Mouse (Mus musculus) brain, adult 2 months (tissue): ENCODE measurements around the gene Rplp2.
"Not testable (repeated sequence)": the region's sequence is repeated elsewhere in the genome, so short reads cannot be mapped to it uniquely, and the experiment has no call there.

Experiments used
- DNase-seq: peaks from one replicate; pipeline ENCODE4 v3.0.0; 2011; ENCODE audit warnings: low read depth, low spot score

Gene Rplp2

DNA sequence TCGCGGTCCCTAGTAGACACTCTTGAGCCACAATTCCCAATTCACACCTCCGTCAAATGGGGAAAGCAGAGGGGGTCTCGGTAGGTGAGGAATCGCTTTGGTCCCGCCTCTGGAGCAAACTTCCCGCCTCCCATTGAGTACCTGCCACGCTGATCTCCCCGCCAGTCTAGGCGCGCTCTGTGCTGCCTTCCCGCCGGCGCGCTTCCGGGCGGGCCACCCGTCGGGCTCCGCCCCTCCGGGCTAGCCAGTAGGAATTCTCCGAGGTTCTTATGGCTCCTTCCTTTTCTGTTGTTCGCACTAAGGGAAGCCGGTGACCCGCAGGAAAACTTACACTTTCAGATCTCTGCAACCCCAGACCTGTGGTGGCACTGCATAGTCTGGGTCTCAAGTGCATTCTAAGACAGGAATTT lies 3.3 kb upstream of the Rplp2 start, which contains the start of gene Pidd1:
Pidd1 (minus strand) TSS at position 198 of the 410 bp plus-strand sequence.
- no peak for DNase-seq

DNA sequence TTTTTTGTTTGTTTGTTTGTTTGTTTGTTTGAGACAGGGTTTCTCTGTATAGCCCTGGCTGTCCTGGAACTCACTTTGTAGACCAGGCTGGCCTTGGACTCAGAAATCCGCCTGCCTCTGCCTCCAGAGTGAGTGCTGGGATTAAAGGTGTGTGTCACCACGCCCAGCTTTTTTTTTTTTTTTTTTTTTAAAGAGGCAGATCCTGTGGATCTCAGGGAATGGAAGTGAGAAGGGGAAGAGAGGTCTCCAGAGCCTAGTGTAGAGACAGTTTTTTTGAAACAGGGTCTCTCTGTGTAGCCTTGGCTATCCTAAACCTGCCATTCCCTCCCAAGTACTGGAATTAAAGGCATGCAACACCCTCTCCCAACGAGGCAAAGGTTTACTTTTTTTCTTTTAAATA lies 796 bp upstream of the Rplp2 start:
- DNase-seq = not testable (repeated sequence)

DNA sequence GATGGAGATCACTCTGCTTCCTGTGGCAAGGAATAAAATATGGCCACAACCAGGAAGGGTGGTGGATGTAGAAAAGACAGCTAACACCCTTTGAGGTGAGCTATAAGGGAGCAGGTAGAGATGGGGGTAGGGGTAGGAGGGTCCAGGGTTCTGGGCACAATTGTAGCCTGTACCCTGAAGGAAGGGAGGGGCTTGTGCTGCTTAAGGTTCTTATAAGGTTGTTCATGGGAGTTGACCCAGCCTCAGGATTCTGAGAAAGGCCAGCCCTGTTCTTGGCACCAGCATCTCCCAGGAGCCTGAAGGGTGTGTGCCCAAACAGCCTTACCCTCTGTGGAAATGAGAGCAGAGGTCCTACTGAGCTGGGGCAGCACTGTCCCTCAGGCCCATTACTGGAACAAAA lies 4.8 kb downstream of the Rplp2 start:
- no peak for DNase-seq

DNA sequence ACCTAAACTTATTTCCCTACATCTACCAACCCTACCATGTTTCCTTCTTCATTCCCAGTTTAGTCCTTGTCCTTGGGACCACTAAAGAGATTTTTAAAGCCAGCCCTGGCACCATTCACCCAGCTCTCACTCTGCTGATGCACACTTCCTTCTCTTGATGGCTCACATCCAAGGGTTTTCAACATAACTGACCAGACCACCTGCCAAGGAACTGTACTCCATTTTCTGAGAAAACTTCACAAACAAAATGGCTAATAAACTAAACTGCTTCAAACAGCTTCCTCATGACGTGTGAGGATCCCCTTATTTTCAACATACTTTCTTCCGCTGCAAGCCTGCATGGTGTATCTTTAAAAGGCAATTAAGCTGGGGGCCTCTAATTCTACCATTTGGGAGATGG lies 6.5 kb downstream of the Rplp2 start:
- DNase-seq = no peak

DNA sequence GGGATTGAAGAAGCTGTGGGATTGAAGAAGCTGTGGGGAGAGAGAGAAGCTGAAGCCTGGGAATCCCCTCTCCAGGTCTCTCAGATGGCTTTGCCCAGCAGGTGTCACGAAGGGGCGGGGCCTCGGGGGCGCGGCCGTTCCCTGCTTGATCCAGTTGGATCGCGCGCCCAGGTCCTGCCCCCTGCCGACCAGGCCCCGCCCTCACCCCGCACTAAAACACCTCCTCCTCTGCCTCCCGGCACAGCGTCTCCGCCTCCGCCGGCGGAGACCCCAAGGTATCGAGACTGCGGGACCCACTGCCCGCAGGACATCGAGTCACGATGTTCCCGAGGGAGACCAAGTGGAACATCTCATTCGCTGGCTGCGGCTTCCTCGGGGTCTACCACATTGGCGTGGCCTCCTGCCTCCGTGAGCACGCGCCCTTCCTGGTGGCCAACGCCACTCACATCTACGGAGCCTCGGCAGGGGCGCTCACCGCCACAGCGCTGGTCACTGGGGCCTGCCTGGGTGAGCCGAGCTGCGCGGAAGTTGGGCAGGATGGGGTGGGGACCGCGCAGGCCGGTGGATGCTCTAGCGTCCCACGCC lies 7.9 kb downstream of the Rplp2 start, which contains the start of gene Pnpla2:
Pnpla2 (plus strand) TSS at position 232 of the 585 bp plus-strand sequence.
- DNase-seq = peak; percentile 94

DNA sequence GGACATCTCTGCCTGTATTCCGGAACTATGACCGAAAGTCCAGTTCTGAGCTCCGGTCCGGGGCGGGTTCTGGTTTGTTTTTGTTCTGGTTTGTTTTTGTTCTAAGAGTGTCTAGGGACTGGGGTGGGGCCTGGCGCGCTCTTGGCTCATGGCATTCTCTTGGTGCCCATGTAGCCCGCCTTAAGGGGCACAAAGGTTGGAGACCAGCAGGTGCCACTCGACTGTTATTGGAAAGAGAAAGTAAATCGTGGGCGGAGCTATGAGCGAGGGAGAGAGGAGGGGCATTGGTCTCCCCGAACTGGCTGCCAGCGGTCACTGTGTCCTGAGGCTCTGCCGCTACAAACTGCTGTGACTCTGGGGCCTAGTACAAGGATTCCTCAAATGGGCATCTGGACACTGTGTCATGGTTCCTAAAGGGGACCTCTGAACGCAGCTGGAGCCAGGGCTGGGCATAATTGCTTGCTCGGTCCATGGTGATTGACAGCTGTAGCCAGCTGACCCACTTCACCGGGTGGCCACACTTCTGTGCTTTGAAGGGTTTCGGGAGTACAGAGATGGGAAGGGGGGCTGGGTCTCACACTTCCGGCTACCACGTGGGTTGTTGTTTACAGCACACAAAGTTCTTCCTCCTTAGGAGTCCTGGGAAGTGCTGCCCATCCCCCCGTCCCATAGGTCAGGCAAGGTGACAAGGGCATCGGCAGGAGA lies 8.6 kb downstream of the Rplp2 start:
- DNase-seq = peak; percentile 79

DNA sequence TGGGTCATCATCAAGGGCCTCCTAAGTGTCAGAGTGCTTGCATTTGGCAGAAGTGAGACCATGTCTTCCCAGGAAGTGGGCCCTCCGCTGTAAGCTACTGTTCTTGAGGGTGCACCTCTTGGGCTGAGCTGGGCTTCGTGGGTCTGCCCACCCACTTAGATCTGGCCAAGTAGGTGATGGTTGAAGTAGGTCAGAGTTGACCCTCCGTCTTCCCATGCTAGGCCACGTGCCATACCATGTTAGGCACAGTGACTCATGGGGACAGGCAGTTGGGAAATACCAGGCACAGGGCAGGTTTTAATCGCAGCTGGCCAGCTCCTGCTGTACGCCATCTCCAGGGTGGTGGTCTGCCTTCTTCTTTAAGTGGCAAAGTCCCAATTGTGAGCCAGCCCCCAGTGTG lies 9.6 kb downstream of the Rplp2 start:
- DNase-seq = no peak

DNA sequence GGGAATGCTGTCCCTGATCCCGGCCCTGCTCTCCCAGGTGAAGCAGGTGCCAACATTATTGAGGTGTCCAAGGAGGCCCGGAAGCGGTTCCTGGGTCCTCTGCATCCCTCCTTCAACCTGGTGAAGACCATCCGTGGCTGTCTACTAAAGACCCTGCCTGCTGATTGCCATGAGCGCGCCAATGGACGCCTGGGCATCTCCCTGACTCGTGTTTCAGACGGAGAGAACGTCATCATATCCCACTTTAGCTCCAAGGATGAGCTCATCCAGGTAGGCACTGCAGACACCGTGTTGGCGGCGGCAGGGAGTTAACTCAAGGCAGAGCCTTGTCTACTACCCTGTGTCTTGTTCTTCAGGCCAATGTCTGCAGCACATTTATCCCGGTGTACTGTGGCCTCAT lies 10.1 kb downstream of the Rplp2 start:
- no peak for DNase-seq

DNA sequence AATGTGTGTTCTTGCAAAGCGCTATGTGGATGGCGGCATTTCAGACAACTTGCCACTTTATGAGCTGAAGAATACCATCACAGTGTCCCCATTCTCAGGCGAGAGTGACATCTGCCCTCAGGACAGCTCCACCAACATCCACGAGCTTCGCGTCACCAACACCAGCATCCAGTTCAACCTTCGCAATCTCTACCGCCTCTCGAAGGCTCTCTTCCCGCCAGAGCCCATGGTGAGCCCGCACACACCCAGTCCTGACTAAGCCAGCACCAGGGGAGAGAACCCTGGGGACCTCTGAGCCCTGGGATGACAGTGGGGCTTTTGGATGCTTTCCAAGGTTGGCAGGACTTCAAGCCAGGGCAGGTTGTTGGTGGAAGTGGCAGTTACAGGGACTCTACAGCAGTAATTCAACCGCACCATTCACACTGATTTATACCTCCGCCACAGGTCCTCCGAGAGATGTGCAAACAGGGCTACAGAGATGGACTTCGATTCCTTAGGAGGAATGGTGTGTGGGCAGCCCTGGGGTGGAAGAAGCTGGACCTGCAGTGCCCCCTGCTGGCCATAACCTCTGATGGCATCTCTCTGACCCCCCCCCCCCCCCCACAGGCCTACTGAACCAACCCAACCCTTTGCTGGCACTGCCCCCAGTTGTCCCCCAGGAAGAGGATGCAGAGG lies 11.0 kb downstream of the Rplp2 start:
- peak; percentile 71 for DNase-seq

DNA sequence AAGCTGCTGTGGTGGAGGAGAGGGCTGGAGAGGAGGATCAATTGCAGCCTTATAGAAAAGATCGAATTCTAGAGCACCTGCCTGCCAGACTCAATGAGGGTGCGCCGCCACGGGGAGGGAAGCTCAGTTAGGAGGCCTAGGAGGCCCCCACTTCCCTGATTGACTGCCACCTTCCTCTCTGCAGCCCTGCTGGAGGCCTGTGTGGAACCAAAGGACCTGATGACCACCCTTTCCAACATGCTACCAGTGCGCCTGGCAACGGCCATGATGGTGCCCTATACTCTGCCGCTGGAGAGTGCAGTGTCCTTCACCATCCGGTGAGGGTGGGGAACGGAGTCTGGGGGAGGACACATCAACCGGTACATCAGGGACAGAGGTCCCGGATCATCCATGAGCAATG lies 11.5 kb downstream of the Rplp2 start:
- no peak for DNase-seq

DNA sequence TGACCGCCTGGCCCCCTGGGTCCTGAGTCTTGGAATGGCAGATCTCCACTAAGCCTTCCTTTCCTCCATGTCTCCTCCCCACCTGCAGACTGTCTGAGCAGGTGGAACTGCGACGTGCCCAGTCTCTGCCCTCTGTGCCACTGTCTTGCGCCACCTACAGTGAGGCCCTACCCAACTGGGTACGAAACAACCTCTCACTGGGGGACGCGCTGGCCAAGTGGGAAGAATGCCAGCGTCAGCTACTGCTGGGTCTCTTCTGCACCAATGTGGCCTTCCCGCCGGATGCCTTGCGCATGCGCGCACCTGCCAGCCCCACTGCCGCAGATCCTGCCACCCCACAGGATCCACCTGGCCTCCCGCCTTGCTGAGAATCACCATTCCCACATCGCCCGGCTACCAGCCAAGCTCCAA lies 12.1 kb downstream of the Rplp2 start:
- peak; percentile 87 for DNase-seq

DNA sequence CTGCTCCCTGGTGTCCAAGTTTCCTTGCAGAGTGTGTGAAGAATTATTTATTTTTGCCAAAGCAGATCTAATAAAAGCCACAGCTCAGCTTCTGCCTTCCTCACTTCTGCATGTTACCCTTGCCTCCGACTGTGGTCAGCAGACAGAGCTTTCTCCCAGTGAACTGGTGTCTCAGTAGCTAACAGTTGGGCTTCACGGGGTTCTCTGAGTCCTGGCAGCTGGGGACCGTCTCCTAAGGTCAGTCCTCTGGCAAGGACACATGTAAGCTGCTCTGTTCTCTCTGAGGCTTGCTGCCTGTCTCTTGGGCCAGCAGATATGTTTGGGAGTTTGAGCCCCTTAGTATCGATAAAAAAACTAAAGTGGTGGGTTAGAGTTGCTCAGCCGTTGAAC lies 12.8 kb downstream of the Rplp2 start:
- DNase-seq = no peak

DNA sequence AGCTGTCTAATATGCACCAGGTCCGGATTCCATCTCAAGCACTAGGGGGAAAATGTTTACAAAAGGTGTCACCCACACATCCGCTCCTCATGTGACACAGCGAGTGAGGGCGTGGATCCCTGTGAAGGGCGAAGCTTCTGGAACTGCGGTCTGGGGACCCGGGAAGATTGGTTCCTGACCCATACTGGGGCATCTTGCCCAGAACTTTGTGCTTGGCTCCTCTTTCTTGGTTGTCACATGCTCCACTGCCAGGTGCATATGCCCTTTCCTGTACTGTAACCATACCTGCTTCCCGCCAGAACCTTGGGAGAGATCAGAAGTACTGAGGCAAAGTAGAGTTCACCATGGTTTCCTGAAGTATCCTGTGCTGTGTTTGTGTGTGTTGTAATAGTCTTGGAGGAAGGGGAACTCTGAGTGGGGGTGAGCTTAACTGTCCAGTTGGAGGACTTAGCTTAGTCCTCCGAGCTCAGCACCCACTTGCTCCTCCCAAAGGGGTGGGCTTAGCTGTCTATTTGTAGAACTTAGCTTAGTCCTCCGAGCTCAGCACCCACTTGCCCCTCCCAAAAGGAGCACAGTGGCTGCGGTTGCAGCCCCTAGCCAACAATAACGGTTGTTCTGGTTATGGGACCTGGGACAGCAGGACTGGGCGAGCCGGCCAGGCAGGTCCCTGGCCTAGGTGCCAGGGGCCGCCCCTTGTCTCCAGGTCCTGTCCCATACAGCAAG lies 13.4 kb downstream of the Rplp2 start, which contains the start of gene Cracr2b:
Cracr2b (plus strand) TSS at position 704 of the 723 bp plus-strand sequence.
- no peak for DNase-seq

DNA sequence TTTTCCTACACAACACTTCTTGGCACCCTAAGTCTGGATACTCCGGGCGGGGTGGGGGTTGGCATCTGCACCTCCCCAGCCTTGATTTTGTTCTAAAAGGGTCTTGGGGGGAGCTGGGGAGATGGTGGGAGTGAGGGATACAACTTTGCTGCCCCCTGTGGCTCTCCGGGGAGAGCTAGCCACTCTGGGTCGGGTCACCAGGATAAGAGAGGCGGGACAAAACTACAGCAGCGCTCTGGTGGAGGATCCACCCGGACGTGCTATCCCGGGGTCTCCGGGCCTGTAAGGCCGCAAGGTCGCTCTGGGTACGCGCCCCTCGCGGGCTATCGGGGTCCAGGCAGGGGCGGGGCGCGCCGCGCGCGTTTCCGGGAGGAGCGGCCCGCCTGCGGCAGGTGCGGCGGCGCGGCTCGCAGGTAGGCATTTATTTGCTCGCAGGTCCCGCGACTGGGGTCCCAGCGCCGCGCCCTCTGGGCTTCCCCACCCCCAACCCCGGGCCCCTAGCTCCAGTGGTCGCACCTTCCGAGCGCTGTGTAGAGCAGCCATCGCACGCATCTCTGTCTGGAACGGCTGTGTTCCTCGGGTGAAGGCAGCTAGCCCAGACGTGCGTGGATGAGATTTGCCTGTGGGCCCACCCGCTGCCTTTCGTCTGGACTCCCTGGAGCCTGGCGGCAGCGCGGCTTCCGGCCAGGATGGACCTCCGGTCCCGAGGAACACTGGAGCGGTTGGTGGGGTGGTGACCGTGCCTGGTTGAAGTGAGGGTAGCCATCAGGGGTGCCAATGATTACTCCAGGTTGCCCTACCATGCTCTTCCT lies 14.6 kb downstream of the Rplp2 start:
- DNase-seq = no peak

DNA sequence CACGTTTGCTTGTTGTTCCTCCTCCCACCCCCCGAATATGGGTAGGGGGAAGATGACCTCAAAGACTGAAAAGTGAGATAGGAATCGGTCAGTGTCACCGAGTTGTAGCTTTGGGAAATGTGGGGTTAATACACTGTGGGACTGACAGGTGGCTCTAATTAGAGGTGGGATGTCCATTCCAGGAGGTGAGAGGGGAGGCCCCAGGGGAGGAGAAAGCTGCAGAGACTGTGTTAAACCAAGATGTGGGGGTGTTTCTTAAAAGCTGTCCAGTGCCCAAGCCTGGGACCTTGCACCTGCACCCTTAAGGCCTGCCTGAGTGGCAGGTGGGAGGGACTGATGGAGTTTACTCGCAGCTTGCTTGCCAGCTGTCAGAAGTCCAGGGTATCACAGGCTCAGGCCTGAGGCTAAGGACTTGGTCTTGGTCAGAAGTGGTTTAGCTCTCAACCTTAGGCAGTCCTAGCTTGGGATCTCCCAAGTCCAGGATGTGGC lies 15.2 kb downstream of the Rplp2 start:
- DNase-seq = no peak

DNA sequence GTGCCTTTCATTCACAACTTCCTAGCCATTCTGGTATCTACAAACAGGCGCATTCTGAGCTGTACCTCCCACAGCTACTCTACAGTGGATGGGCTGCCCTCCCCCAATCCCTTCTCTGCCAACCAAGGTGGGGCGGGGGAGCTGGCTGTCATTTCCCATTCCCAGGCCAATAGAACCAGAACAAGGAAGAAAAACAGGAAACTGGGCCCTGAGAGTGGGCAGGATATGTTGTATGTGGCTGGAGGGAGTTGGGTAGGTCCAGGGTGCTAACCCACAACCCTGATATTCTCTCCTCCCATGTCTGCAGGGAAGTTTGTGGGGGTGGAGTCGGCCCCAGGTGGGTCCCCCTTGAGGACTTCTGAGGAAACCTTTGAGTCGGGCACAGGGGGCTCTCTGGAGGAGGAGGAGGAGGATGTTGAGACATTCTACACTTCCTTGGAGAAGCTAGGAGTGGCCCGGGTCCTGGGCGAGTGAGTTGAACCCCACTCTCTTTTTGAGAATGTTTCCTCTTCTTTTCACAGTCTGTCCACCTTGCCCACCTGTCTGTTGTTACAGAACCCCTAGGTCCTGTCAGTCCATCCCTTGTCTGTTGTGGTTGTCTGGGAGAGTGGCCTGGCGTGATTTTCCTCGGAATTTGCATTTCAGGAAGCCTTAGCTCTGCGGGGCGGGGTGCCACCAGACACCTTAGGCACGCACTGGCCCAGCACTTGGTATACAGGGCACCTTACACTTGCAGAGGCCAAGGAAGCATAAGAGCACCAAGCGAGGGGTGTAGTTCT lies 16.8 kb downstream of the Rplp2 start:
- no peak for DNase-seq

DNA sequence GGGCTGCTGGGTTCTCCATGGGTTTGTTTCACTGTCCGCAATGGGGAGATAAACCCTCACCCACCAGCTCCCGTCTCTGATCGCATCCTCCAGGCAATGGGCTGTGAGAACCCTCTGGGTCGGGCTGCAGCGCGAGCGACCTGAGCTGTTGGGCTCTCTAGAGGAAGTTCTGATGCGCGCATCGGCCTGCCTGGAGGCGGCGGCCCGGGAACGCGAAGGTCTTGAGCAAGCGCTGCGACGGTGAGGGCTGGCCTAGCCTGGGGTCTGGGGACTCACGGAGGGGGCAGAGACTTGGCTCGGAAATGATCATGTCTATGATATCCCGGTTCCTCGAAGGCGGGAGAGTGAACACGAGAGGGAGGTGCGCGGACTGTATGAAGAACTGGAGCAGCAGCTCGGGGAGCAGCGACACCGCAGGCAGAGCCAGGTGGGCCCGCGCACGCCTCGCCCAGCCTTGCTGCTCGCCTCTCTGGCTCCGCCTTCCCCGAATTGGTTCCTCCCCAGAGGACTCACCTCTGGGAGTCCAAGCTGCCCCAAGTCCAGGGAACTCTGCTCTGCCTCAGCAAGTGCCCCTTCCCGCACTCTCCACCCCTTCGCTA lies 17.5 kb downstream of the Rplp2 start:
- no peak for DNase-seq

DNA sequence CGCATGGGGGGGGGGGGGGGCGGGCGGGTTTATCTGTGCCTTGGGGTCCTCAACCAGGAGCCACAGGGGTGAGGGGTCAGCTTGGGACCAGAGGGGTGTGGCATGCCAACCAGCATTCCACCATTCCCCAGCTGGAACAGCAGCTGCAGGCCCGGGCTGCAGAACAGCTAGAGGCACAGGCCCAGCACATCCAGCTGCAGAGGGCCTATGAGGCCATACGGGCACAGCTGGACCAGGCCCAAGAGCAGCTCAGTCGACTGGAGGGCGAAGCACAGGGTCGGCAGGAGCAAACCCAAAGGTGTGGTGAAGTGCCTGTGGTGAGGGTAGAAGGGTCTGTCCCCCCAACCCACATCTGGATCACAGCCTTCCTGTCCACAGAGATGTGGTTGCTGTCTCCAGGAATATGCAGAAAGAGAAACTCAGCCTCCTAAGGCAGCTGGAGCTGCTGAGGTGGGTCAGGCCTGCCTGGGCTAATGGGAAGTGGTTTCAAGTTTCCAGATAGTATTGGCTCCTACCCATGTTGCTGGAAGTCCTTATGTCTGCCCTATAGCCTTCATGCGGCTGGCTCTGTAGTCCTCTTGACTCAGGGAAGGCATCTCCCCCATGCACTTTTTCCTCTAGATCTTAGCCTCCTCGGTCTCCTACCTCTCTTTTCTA lies 18.3 kb downstream of the Rplp2 start:
- DNase-seq = no peak

DNA sequence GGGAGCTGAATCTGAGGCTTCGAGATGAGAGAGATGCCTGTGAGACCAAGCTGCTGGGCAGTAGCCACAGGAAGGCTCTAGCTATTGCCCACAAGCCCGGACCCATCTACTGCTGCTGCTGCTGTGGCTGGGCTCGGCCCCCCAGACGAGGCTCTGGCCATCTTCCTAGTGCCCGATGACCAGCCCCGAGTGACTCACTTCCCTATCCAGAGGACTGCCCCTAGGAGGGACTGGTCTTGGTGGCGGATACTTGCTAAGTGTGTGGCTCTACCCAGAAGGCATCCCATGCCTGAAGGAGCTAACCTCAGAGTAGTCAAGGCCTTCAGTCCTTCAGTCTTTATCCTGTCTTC lies 18.9 kb downstream of the Rplp2 start:
- no peak for DNase-seq
